Mouse (Mus musculus): ENCODE results near the gene Folr1.

The Folr1 gene

GRCm38 (mm10) chr7:101868241-101869162 is 2.1 kb downstream of the Folr1 start:
- in situ Hi-C loops (cut with MboI, MseI) = no loop called here

DNA sequence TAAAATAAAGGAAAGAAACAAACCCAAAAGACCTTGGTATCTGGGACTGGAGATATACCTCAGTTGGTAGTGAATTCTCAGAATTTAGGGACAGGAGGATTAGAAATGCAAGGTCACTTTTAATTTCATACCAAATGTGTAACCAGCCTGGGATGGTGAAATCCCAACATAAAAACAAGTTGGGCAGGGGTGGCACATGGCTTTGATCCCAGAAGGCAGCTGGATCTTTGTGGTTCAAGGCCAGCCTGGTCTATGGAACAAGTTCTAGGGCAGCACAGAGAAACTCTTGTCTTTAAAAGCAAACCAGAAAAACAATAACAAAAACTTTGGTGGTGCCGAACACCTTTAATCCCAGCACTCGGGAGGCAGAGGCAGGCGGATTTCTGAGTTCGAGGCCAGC is 3.1 kb downstream of the Folr1 start:
- in situ Hi-C loops (cut with MboI, MseI) = no loop called here

DNA sequence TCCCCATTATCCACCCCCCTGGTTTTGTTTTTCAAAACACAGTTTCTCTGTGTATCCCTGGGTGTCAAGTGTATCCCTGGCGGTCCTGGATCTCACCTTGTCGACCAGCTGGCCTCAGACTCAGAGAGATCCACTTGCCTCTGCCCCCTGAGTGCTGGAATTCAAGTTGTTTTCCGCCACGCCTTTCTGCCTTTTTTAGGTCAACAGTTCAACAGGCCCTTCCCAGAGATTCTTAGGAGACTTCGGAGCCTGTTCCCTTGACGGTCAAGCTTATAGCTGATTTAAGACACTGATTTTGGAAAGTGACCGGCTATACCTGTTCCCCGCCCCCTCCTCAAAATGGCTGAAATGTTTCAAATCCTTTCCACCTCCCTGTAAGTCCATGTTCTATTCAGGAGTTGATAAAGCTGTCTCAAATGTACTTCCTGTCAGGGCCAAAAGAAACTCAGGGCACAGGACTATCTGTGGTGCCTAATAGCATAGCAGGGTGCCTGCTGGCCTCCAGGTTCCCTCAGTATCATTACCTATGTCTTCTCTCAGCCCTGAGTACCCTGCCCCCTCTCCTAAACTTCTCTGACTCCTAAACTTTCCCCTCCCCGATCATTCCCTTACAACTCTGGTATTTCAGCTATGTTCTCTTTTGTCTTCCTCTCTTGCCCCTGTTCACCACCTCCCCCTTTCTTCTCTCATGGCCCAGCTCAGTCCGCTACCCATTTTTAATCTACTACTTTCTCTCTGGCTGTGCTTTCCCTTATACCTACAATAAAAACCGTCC is 3.9 kb downstream of the Folr1 start:
- in situ Hi-C loops (cut with MboI, MseI) = no loop called here

- in situ Hi-C loops (cut with MboI, MseI) = no loop called here
Measured at GRCm38 (mm10) chr7:101863415-101863814, 7.2 kb downstream of the Folr1 start, which contains the start of gene Anapc15. TSS of gene Anapc15 (plus strand) at chr7:101863715.

- in situ Hi-C loops (cut with MboI, MseI) = no loop called here
Measured at GRCm38 (mm10) chr7:101862291-101862690, 8.3 kb downstream of the Folr1 start.

- in situ Hi-C loops (cut with MboI, MseI) = no loop called here
Measured at GRCm38 (mm10) chr7:101860978-101861377, 9.6 kb downstream of the Folr1 start.

DNA sequence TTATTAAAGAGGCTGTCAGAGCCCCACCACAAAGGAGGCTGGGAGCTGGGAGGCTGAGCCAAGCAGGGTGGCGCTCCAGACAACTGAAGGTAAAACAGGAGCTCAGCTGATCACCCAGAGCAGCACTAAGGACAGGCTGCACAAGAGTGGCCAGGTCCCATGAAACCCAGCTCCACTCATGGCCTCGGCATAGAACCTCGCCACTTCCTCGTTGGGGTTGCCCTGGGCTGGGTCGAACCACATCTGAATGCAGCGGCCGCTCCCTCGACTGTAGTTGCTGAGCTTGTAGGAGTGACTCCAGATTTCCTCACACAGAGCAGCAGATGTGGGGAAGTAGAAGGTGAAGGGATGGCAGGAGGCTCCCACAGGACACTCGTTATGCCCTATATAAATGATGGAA is 12.2 kb downstream of the Folr1 start:
- in situ Hi-C loops (cut with MboI, MseI) = no loop called here

GRCm38 (mm10) chr7:101857094-101857493 is 13.5 kb downstream of the Folr1 start, which contains the start of gene Folr2:
TSS of gene Folr2 (minus strand) at chr7:101857194.
- in situ Hi-C loops (cut with MboI, MseI) = no loop called here

DNA sequence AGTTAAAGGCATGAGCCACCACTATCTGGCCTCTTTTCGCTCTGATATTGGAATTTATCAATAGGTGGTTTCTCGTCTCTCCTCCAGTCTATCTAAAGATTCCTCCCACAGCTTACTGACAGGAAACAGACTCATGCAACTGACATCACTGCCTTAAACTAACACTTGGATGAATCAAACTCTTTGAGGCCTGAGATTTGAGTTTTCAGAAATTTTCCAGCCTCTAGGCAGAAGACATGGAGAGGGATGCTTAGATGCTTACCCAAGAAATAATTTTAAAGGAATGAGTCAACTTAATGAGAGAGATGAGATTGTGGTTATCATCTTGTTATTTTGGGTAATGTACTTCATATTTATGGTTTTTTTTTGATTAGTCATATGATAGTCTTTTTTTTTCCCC is 16.8 kb downstream of the Folr1 start:
- in situ Hi-C loops (cut with MboI, MseI) = no loop called here

DNA sequence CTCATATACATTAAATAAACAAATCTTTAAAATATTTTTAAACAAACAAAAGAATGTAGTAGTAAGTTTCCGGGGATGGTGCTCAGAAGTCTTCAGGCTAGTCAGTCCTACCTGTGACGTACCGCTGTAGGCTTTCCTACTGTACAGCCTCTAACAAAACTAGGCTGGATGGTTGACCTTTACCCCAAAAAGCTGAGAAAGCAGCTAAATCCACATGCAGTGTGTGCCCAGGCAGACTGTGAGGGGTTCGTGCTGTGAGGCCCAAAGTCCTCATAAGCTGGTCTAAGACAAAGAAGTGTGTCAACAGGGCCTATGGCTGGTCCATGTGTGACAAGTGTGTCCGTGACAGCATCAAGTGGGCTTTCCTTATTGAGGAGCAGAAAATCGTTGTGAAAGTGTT is 17.7 kb downstream of the Folr1 start:
- in situ Hi-C loops (cut with MboI, MseI) = no loop called here

DNA sequence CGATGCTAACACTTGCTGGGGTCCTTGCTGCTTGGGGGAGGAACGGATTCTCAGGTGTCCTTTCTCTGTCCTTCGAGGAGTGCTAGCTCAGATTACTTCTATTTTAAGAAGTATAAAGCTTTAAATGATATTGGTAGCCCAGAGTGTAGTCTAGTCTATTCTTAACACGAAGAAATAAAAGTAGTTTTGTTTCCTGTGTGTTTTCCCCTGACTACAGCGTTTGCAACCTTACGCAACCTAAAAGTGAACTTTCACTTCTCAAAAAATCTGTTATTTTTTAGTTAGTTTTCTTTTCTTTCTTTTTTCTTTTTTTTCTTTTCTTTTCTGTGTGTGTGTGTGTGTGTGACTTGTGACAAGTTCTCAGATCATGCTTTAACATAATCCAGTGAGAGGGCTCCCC is 18.9 kb downstream of the Folr1 start:
- in situ Hi-C loops (cut with MboI, MseI) = no loop called here

- in situ Hi-C loops (cut with MboI, MseI) = loop anchor here in 1 of 2 experiments (25.0 kb wide), 1 partner anchor 186 kb away; the partner anchor contains the start of gene Clpb
Measured at GRCm38 (mm10) chr7:101847934-101848333, 22.7 kb downstream of the Folr1 start.

DNA sequence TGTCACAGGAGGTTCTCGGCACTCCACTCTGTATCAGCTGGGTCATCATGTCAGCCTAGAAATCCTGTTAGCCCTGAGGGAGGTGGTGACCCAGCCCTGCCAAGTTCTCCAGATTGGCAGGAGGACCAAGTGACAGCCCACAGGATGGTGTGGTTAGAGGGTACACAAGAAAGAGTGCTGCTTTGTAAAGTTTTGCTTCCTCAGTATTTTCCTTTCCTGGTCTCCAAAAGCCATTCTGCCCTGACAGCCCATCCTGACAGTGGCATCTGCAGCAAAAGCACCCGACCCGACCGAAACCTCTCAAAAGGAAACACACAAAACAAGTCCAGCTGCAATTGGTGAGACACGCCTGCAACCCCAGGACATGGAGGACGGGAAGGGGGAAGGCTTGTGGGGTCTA is 26.4 kb downstream of the Folr1 start:
- in situ Hi-C loops (cut with MboI, MseI) = loop anchor here in 1 of 2 experiments (25.0 kb wide), 1 partner anchor 182 kb away; the partner anchor contains the start of gene Clpb

GRCm38 (mm10) chr7:101837606-101838471 is 32.7 kb downstream of the Folr1 start, which contains the start of gene Inppl1:
TSS of gene Inppl1 (minus strand) at chr7:101838229.
- in situ Hi-C loops (cut with MboI, MseI) = loop anchor here (10.0 to 25.0 kb wide), 2 partner anchors 176 to 947 kb away; partner anchors contain the start of gene Clpb (in 1 of the 2)

DNA sequence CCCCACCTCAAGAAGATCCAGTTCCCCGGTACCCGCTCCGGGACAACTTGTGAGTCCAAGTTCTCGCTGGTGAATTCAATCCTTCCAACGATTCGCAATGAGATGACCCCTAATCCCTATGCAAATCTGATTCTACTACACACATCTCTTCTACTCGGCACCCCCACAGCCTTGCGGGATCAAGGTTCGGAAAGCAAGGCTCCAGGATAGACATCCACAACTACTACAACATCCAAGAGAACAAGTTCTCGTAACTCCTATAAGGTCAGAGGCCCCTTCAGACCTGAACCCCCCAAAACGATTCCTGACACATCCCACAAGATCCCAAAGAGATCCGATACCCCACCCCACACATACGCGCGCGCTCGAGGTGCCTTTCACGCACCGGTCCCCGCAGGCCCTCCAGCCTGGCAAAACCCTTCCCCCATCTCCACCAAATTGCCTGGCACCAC is 33.4 kb downstream of the Folr1 start:
- in situ Hi-C loops (cut with MboI, MseI) = loop anchor here (10.0 to 25.0 kb wide), 2 partner anchors 175 to 948 kb away; partner anchors contain the start of gene Clpb (in 1 of the 2)

GRCm38 (mm10) chr7:101836271-101837153 is 34.1 kb downstream of the Folr1 start:
- in situ Hi-C loops (cut with MboI, MseI) = loop anchor here (10.0 to 25.0 kb wide), 2 partner anchors 174 to 948 kb away; partner anchors contain the start of gene Clpb (in 1 of the 2)

DNA sequence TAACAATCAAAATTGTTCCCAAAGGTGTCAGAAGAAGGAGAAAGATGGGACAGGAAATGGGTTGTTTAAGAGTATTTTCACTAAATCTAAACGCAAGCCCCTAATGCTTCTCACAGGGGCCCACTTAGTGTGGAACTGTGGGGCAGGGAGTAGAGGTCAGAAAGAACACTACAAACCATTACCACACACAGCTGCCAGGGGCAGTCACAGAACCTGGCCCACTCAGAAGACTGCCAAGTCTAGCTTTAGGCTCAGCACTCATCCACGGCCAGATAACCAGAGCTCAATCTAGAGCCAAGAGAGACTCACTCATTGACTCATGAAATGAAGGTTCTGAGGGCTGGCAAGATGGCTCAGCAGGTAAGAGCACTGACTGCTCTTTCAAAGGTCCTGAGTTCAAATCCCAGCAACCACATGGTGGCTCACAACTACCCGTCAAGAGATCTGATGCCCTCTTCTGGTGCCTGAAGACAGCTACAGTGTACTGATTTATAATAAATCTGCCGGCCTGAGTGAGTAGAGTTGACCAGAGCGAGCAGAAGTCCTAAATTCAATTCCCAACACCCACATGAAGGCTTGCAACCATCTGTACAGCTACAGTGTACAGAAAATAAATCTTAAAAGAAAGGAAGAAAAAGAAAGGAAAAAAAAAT is 35.0 kb downstream of the Folr1 start:
- in situ Hi-C loops (cut with MboI, MseI) = loop anchor here (10.0 to 25.0 kb wide), 2 partner anchors 173 to 949 kb away; partner anchors contain the start of gene Clpb (in 1 of the 2)

DNA sequence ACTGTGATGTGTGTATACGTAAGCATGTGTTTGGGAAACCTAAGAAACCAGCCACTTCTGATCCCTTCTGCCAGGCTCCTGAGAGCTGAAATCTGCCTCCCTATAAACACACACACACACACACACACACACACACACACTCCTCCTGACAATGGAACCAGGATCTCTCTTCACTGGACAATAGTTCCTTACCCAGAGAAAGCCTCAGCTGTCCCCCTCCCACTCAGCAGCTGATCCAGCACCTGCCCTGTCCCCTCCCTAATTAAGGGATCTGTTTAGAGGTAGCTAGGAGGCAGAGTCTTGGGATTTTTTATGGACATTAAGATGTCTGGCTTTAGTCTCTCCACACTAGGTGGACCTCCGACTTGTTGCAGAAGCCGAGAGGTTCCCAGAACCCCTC is 35.7 kb downstream of the Folr1 start:
- in situ Hi-C loops (cut with MboI, MseI) = loop anchor here (10.0 to 25.0 kb wide), 2 partner anchors 173 to 950 kb away; partner anchors contain the start of gene Clpb (in 1 of the 2)
